Mouse (Mus musculus) adrenal gland, postnatal 36 days (tissue): Measurements from ENCODE around the gene Ckap5. TPM values are rescaled to one million over a fixed set of nuclear protein-coding genes. Genes with fewer than 3 reads are reported as not detected.
"Not testable (repeated sequence)": the region's sequence is repeated elsewhere in the genome, so short reads cannot be mapped to it uniquely, and the experiment has no call there.

Experiments used
- DNase-seq, 2 experiments: peaks; one replicate each; pipeline ENCODE4 v3.0.0; 2021; ENCODE audit warnings: mixed read lengths in 1 of 2
- total RNA-seq, 2 experiments: library from RNA; stranded (reverse); gene quantifications; 2 replicates each; pipeline ENCODE4 v1.2.3; 2021

The Ckap5 gene
- total RNA-seq, 2 experiments from 2014 or later, result 46.8 to 47.7 TPM

GRCm38 (mm10) chr2:91623366-91623765, 96.8 kb downstream of the Ckap5 start:
- not testable (repeated sequence) for DNase-seq

- DNase-seq, result no peak
Measured at GRCm38 (mm10) chr2:91627486-91627885, 100.9 kb downstream of the Ckap5 start.

GRCm38 (mm10) chr2:91628171-91628570, 101.6 kb downstream of the Ckap5 start:
- no peak for DNase-seq

GRCm38 (mm10) chr2:91629682-91630081, 103.1 kb downstream of the Ckap5 start:
- DNase-seq, result peak; percentile 48 to 56

- DNase-seq, result peak; percentile 38 to 45
Measured at GRCm38 (mm10) chr2:91630384-91630783, 103.8 kb downstream of the Ckap5 start.

GRCm38 (mm10) chr2:91631826-91632225, 105.3 kb downstream of the Ckap5 start:
- DNase-seq, result peak in 1 of 2 experiments; percentile 43

- no peak for DNase-seq
Measured at GRCm38 (mm10) chr2:91632316-91632715, 105.8 kb downstream of the Ckap5 start.

GRCm38 (mm10) chr2:91633334-91633977, 106.9 kb downstream of the Ckap5 start:
- DNase-seq, result no peak

GRCm38 (mm10) chr2:91634841-91635240, 108.3 kb downstream of the Ckap5 start:
- DNase-seq, result no peak

- no peak for DNase-seq
Measured at GRCm38 (mm10) chr2:91635486-91635885, 108.9 kb downstream of the Ckap5 start.

GRCm38 (mm10) chr2:91636229-91636628, 109.7 kb downstream of the Ckap5 start, which contains the start of gene F2:
Gene F2 (minus strand): TSS chr2:91636414.
- no peak for DNase-seq

- no peak for DNase-seq
Measured at GRCm38 (mm10) chr2:91636727-91637338, 110.3 kb downstream of the Ckap5 start.

- no peak for DNase-seq
Measured at GRCm38 (mm10) chr2:91638931-91639330, 112.4 kb downstream of the Ckap5 start.

GRCm38 (mm10) chr2:91642825-91643415, 116.4 kb downstream of the Ckap5 start:
- DNase-seq, result no peak

GRCm38 (mm10) chr2:91644021-91644420, 117.5 kb downstream of the Ckap5 start:
- no peak for DNase-seq

GRCm38 (mm10) chr2:91645354-91645753, 118.8 kb downstream of the Ckap5 start:
- DNase-seq, result no peak

GRCm38 (mm10) chr2:91645811-91646210, 119.2 kb downstream of the Ckap5 start:
- DNase-seq, result no peak

GRCm38 (mm10) chr2:91646733-91647132, 120.2 kb downstream of the Ckap5 start:
- DNase-seq, result peak; percentile 38 to 66

GRCm38 (mm10) chr2:91649152-91649551, 122.6 kb downstream of the Ckap5 start:
- no peak for DNase-seq

- peak; percentile 97 for DNase-seq
Measured at GRCm38 (mm10) chr2:91649553-91650359, 123.2 kb downstream of the Ckap5 start, which contains the start of the genes Zfp408 and Arhgap1. Gene Zfp408 (minus strand): TSS chr2:91649791. Gene Arhgap1 (plus strand): TSS chr2:91649860.

- DNase-seq, result no peak
Measured at GRCm38 (mm10) chr2:91650360-91650995, 123.9 kb downstream of the Ckap5 start.
